Mouse (Mus musculus) thymus, postnatal 0 days (tissue): Measurements from ENCODE around the gene Olfr1168. TPM values are rescaled to one million over a fixed set of nuclear protein-coding genes. Genes with fewer than 3 reads are reported as not detected.
"Not testable (repeated sequence)": the region's sequence is repeated elsewhere in the genome, so short reads cannot be mapped to it uniquely, and the experiment has no call there.

Experiments
- DNase-seq: peaks from one replicate; pipeline ENCODE4 v3.0.0-alpha.2; 2015; ENCODE audit warnings: low spot score
- polyA plus RNA-seq: library from polyadenylated mRNA; unstranded; fragments of >200 nt; fragmentation: Nextera tagmentation; extraction: Ambion mirVana; gene quantifications from 2 replicates; pipeline ENCODE4 v1.2.1, GENCODE M21; 2015

Gene Olfr1168
- not detected in 2 replicates for polyA plus RNA-seq

DNA sequence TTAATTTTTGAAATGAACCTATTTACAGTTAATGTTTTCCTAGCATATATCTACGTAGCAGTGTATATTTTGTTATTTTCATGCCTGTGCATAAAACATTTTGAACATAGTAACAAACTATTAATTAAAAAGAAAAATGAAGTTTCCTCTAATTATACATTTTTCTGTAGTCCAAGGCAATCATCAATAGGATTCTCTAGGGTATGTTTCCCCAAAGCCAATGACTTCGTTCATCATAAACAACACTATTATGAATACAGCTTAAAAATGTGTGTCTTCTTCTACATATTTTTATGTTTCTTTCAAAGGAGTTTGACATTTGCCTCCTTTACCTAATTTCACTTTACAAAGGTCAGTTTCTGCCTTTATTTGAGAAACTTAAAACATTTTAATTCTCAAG is at the start of gene Olfr1168:
TSS of gene Olfr1168 (plus strand) at position 301 of the 400 bp plus-strand sequence.
- no peak for DNase-seq

GRCm38 (mm10) chr2:88155093-88155492 is 26.6 kb upstream of the Olfr1168 start, which contains the start of gene Olfr1167:
Gene Olfr1167, minus strand, starts transcription at chr2:88155193.
- not testable (repeated sequence) for DNase-seq

DNA sequence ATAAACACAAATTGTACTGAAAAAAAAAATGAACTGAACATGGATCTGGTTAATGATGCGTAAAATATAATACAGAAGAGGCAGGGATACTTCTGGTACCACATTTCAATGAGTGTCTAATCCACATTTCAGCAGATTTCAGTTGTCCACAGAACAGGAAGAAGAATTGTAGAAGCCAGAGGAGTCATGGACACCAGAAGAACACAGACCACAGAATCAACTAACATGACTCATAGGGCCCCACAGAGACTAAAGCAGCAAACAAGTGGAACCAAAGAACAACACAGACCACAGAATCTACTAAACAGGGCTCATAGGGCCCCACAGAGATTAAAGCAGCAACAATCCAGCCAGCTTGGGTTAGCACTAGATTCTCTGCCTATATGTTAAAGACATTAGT is 39.1 kb downstream of the Olfr1168 start:
- no peak for DNase-seq

DNA sequence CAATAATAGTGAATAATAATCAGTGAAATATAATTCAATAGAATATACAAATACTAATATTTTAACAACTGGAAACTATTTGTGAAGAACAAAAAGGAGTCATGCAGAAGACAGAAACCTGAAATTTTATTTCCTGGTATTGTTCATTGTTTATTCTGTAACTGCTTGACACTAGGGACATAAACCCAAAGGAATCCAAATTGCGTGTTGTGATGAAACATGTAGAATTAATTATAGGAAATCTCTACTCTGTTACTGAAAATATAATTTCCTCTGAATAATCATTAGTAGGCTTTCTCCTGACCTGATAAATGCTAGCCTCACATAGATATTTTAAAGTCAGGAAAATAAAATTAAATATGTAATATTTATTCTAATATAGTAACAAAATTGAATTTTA is 46.6 kb downstream of the Olfr1168 start, which contains the start of gene Olfr1170:
TSS of gene Olfr1170 (minus strand) at position 101 of the 400 bp plus-strand sequence.
- DNase-seq = no peak

Other genes starting within 250 kb of the Olfr1168 start
- gene Olfr1155, start 236.7 kb upstream of the Olfr1168 start, polyA plus RNA-seq = not detected in 2 replicates
- gene Olfr1156, start 228.8 kb upstream of the Olfr1168 start, polyA plus RNA-seq = not detected in 2 replicates
- not detected in 2 replicates for gene Olfr1157, start 213.6 kb upstream of the Olfr1168 start, polyA plus RNA-seq
- not detected in 2 replicates for gene Olfr74, start 207.2 kb upstream of the Olfr1168 start, polyA plus RNA-seq
- gene Olfr1158, start 191.8 kb upstream of the Olfr1168 start, polyA plus RNA-seq = not detected in 2 replicates
- gene Olfr1160, start 173.6 kb upstream of the Olfr1168 start, polyA plus RNA-seq = not detected in 2 replicates
- not detected in 2 replicates for gene Olfr1161, start 159.1 kb upstream of the Olfr1168 start, polyA plus RNA-seq
- gene Olfr73, start 144.2 kb upstream of the Olfr1168 start, polyA plus RNA-seq = not detected in 2 replicates
- gene Olfr1162, start 130.8 kb upstream of the Olfr1168 start, polyA plus RNA-seq = not detected in 2 replicates
- not detected in 2 replicates for gene Olfr1163, start 110.0 kb upstream of the Olfr1168 start, polyA plus RNA-seq
- not detected in 2 replicates for gene Olfr1164, start 87.9 kb upstream of the Olfr1168 start, polyA plus RNA-seq
- gene Olfr1166, start 53.6 kb upstream of the Olfr1168 start, polyA plus RNA-seq = not detected in 2 replicates
- gene Olfr1167, start 26.7 kb upstream of the Olfr1168 start, polyA plus RNA-seq = 0.12 TPM in 1 of 2 replicates, not detected in the other
- not detected in 2 replicates for gene Olfr1170, start 46.5 kb downstream of the Olfr1168 start, polyA plus RNA-seq
- gene Olfr1173, start 98.0 kb downstream of the Olfr1168 start, polyA plus RNA-seq = 0.03 TPM in 1 of 2 replicates, not detected in the other
- gene Olfr1174-ps, start 133.3 kb downstream of the Olfr1168 start, polyA plus RNA-seq = not detected in 2 replicates
- gene Olfr1175-ps, start 145.3 kb downstream of the Olfr1168 start, polyA plus RNA-seq = not detected in 2 replicates
- gene Olfr1176, start 154.8 kb downstream of the Olfr1168 start, polyA plus RNA-seq = not detected in 2 replicates
- gene Olfr1177-ps, start 164.6 kb downstream of the Olfr1168 start, polyA plus RNA-seq = not detected in 2 replicates
- gene Olfr1178, start 205.2 kb downstream of the Olfr1168 start, polyA plus RNA-seq = not detected in 2 replicates
- gene Olfr1179, start 224.6 kb downstream of the Olfr1168 start, polyA plus RNA-seq = not detected in 2 replicates
- gene Olfr1180, start 237.3 kb downstream of the Olfr1168 start, polyA plus RNA-seq = not detected in 2 replicates
- not detected in 2 replicates for gene Olfr1181, start 244.3 kb downstream of the Olfr1168 start, polyA plus RNA-seq